Mouse (Mus musculus): ENCODE results near the gene Sass6. TPM values are rescaled to one million over a fixed set of nuclear protein-coding genes. Genes with fewer than 3 reads are reported as not detected.
"Not testable (repeated sequence)": the region's sequence is repeated elsewhere in the genome, so short reads cannot be mapped to it uniquely, and the experiment has no call there.

Sass6 gene
- polyA plus RNA-seq, 1 experiment from 2014 or later = 18.6 TPM

- peaks cover 55% of the 10 kb centered on the region for H3K4me1 ChIP-seq (replicated peaks)
- no peaks in the 10 kb centered on the region for H3K27me3 ChIP-seq
- no peak overlapping the region for H3K4me2 ChIP-seq
- no peak overlapping the region for H3K9ac ChIP-seq
- H3K27ac ChIP-seq = no peak overlapping the region
- no peak overlapping the region for H3K4me3 ChIP-seq
- H3K9me3 ChIP-seq = no peaks in the 10 kb centered on the region
- ATAC-seq (ENCODE audit: low FRiP score) = no peak
- no peaks in the 10 kb centered on the region for H3K36me3 ChIP-seq
- 82% methylated on average over 7 of the region's 7 CpGs for WGBS
Observed at GRCm38 (mm10) chr3:116656184-116656965, 61.6 kb downstream of the Sass6 start.

GRCm38 (mm10) chr3:116658928-116659565, 64.3 kb downstream of the Sass6 start:
- Histone ChIP-seq H3K36me3 (no peaks in the 10 kb centered on the region), H3K27me3 (no peaks in the 10 kb centered on the region), H3K4me3 (no peak overlapping the region), H3K4me1 (replicated peaks) (peaks cover 45% of the 10 kb centered on the region), H3K9me3 (no peaks in the 10 kb centered on the region), H3K9ac (no peak overlapping the region), H3K27ac (no peak overlapping the region), H3K4me2 (no peak overlapping the region)
- no peak for ATAC-seq (ENCODE audit: low FRiP score)
- 72% methylated on average over 15 of the region's 15 CpGs for WGBS

- no peaks in the 10 kb centered on the region for H3K36me3 ChIP-seq
- H3K27ac ChIP-seq = no peak overlapping the region
- H3K9me3 ChIP-seq = no peaks in the 10 kb centered on the region
- H3K4me3 ChIP-seq = no peak overlapping the region
- no peak overlapping the region for H3K9ac ChIP-seq
- H3K4me1 ChIP-seq (replicated peaks) = peaks cover 45% of the 10 kb centered on the region
- H3K4me2 ChIP-seq = peak overlapping the region; percentile 20; the same call in 1 of the 2 replicates
- no peaks in the 10 kb centered on the region for H3K27me3 ChIP-seq
- no peak for ATAC-seq (ENCODE audit: low FRiP score)
- WGBS = 83% methylated on average over 13 of the region's 13 CpGs
Observed at GRCm38 (mm10) chr3:116659856-116660430, 65.2 kb downstream of the Sass6 start.

GRCm38 (mm10) chr3:116661288-116661869, 66.6 kb downstream of the Sass6 start:
- 8% methylated on average over 16 of the region's 16 CpGs for WGBS
- ATAC-seq (ENCODE audit: low FRiP score) = no peak
- Histone ChIP-seq H3K9me3 (no peaks in the 10 kb centered on the region), H3K4me3 (peak overlapping the region; percentile 94), H3K27ac (peak overlapping the region; percentile 97), H3K4me1 (replicated peaks) (peaks cover 45% of the 10 kb centered on the region), H3K36me3 (no peaks in the 10 kb centered on the region), H3K9ac (peak overlapping the region; percentile 96), H3K4me2 (peak overlapping the region; percentile 64), H3K27me3 (no peaks in the 10 kb centered on the region)

- H3K9me3 ChIP-seq = no peaks in the 10 kb centered on the region
- ATAC-seq (ENCODE audit: low FRiP score) = peak; percentile 91
Observed at GRCm38 (mm10) chr3:116661870-116662414, 67.2 kb downstream of the Sass6 start.

GRCm38 (mm10) chr3:116662463-116662863, 67.7 kb downstream of the Sass6 start, which contains the start of gene Mfsd14a:
Gene Mfsd14a (minus strand): TSS chr3:116662677.
- ATAC-seq (ENCODE audit: low FRiP score) = peak; percentile 99
- no peaks in the 10 kb centered on the region for H3K27me3 ChIP-seq
- peak within 1 kb of the TSS; percentile 64 for H3K4me2 ChIP-seq
- no peaks in the 10 kb centered on the region for H3K36me3 ChIP-seq
- no peaks in the 10 kb centered on the region for H3K9me3 ChIP-seq
- peak within 1 kb of the TSS; percentile 94 for H3K4me3 ChIP-seq
- WGBS = under 1% methylated on average over 39 of the region's 39 CpGs
- H3K4me1 ChIP-seq (replicated peaks) = peaks cover 34% of the 10 kb centered on the region
- H3K27ac ChIP-seq = peak within 1 kb of the TSS; percentile 97
- peak within 1 kb of the TSS; percentile 96 for H3K9ac ChIP-seq

More at GRCm38 (mm10) chr3:116661870-116662414, 67.2 kb downstream of the Sass6 start:
- peak overlapping the region; percentile 97 for H3K27ac ChIP-seq
- H3K27me3 ChIP-seq = no peaks in the 10 kb centered on the region
- peaks cover 40% of the 10 kb centered on the region for H3K4me1 ChIP-seq (replicated peaks)
- no peaks in the 10 kb centered on the region for H3K36me3 ChIP-seq
- peak overlapping the region; percentile 96 for H3K9ac ChIP-seq
- H3K4me3 ChIP-seq = peak overlapping the region; percentile 94
- H3K4me2 ChIP-seq = peak overlapping the region; percentile 64
- WGBS = 0% methylated on average over 59 of the region's 68 CpGs

- not testable (repeated sequence) for H3K36me3 ChIP-seq; H3K27ac ChIP-seq; H3K4me2 ChIP-seq; H3K9ac ChIP-seq; H3K9me3 ChIP-seq; H3K27me3 ChIP-seq; ATAC-seq (ENCODE audit: low FRiP score); H3K4me3 ChIP-seq
- peaks cover 19% of the 10 kb centered on the region for H3K4me1 ChIP-seq (replicated peaks)
- 91% methylated on average over 9 of the region's 9 CpGs for WGBS
Observed at GRCm38 (mm10) chr3:116664281-116664680, 69.5 kb downstream of the Sass6 start.

Other genes with a start within 250 kb of the Sass6 start
- 6.8 and 7.0 TPM in 2 replicates for gene Cdc14a, start 170.9 kb upstream of the Sass6 start, polyA plus RNA-seq (2015; fragmentation: Nextera tagmentation; extraction: Ambion mirVana)
- 115 and 120 TPM in 2 replicates for gene Rtca, start 86.8 kb upstream of the Sass6 start, polyA plus RNA-seq (2015; fragmentation: Nextera tagmentation; extraction: Ambion mirVana)
- gene Dbt, start 81.9 kb upstream of the Sass6 start, polyA plus RNA-seq (2015; fragmentation: Nextera tagmentation; extraction: Ambion mirVana) = 11.8 and 12.9 TPM in 2 replicates
- gene Lrrc39, start 32.0 kb upstream of the Sass6 start, polyA plus RNA-seq (2015; fragmentation: Nextera tagmentation; extraction: Ambion mirVana) = 0.48 and 0.53 TPM in 2 replicates
- 29.8 and 30.3 TPM in 2 replicates for gene Trmt13, start 19.6 kb downstream of the Sass6 start, polyA plus RNA-seq (2015; fragmentation: Nextera tagmentation; extraction: Ambion mirVana)
- 62.6 and 63.3 TPM in 2 replicates for gene Mfsd14a, start 67.7 kb downstream of the Sass6 start, polyA plus RNA-seq (2015; fragmentation: Nextera tagmentation; extraction: Ambion mirVana)
- gene Gm43191, start 86.3 kb downstream of the Sass6 start, polyA plus RNA-seq (2015; fragmentation: Nextera tagmentation; extraction: Ambion mirVana) = 0.68 and 2.6 TPM in 2 replicates
- 6.1 and 7.6 TPM in 2 replicates for gene Slc35a3, start 117.8 kb downstream of the Sass6 start, polyA plus RNA-seq (2015; fragmentation: Nextera tagmentation; extraction: Ambion mirVana)
- gene Agl, start 213.2 kb downstream of the Sass6 start, polyA plus RNA-seq (2015; fragmentation: Nextera tagmentation; extraction: Ambion mirVana) = 16.5 and 17.3 TPM in 2 replicates